Mouse (Mus musculus) layer of hippocampus, postnatal 14 days (tissue): ENCODE data around the gene Mup18. TPM values are rescaled to one million over a fixed set of nuclear protein-coding genes. Genes with fewer than 3 reads are reported as not detected.
"Not testable (repeated sequence)": the region's sequence is repeated elsewhere in the genome, so short reads cannot be mapped to it uniquely, and the experiment has no call there.

Experiments used
- DNase-seq, 2 experiments: peaks; one replicate each; pipeline ENCODE4 v3.0.0; 2021 to 2022; ENCODE audit warnings: low spot score in 2 of 2, mixed read lengths in 1 of 2
- long read RNA-seq, 2 experiments: library from polyadenylated mRNA; stranded (forward); transcript quantifications; one replicate each; pipeline ENCODE4 v2.0.0; 2021
- total RNA-seq, 2 experiments: library from RNA; stranded (reverse); gene quantifications; 2 replicates each; pipeline ENCODE4 v1.2.3; 2021

Gene Mup18
- total RNA-seq, result not detected
- long read RNA-seq, experiment 1, result 0 reads
- long read RNA-seq, experiment 2, result 0 reads

- DNase-seq, result not testable (repeated sequence)
Measured at GRCm38 (mm10) chr4:61674036-61674435, at the start of gene Mup18. Mup18 (minus strand) TSS chr4:61674136.

- DNase-seq, result not testable (repeated sequence)
Measured at GRCm38 (mm10) chr4:61714296-61714695, 40.4 kb upstream of the Mup18 start.

Other genes starting within 250 kb of the Mup18 start
- not detected for gene Mup15, start 234.4 kb downstream of the Mup18 start, total RNA-seq
- not detected for gene Mup16, start 154.6 kb downstream of the Mup18 start, total RNA-seq
- gene Mup17, start 78.3 kb downstream of the Mup18 start, total RNA-seq, result not detected
- not detected for gene Mup19, start 108.1 kb upstream of the Mup18 start, total RNA-seq
- gene Mup5, start 161.1 kb upstream of the Mup18 start, total RNA-seq, result not detected